Mouse (Mus musculus) intestine, embryonic 14.5 days (tissue): ENCODE data around the gene Acot5. TPM values are rescaled to one million over a fixed set of nuclear protein-coding genes. Genes with fewer than 3 reads are reported as not detected.
A peak's percentile ranks its signal among the peaks of the same experiment; 100 is the strongest.

Source experiments
- ATAC-seq: fragments of 200-750 bp; cut with Nextera tagmentation; replicated peaks from 2 replicates; pipeline ENCODE4 v1.8.0; 2017; ENCODE audit warnings: low read depth, moderate number of reproducible peaks, moderate TSS enrichment, moderate library complexity; ENCODE audit not compliant: low FRiP score, low TSS enrichment
- DNase-seq: peaks from one replicate; pipeline ENCODE4 v3.0.0-alpha.2; 2018; ENCODE audit warnings: low spot score
- H3K27ac ChIP-seq: fragments of 300-500 bp; sonication (generic); 2 replicates; pipeline ENCODE4 v1.5.1; 2014; ENCODE audit warnings: low read depth, mild to moderate bottlenecking, control low read depth
- H3K27me3 ChIP-seq: fragments of 300-500 bp; sonication (generic); replicated peaks from 2 replicates; pipeline ENCODE4 v1.6.1; 2014; ENCODE audit warnings: low read length, control low read depth; ENCODE audit not compliant: control insufficient read depth, insufficient read depth
- H3K36me3 ChIP-seq: fragments of 300-500 bp; sonication (generic); 2 replicates; pipeline ENCODE4 v1.6.1; 2014; ENCODE audit warnings: low read length, control low read depth; ENCODE audit not compliant: control insufficient read depth, insufficient read depth
- H3K4me1 ChIP-seq: fragments of 300-500 bp; sonication (generic); replicated peaks from 2 replicates; pipeline ENCODE4 v1.6.1; 2014; ENCODE audit warnings: low read length, control low read depth, mixed read lengths; ENCODE audit not compliant: control insufficient read depth, insufficient read depth
- H3K4me2 ChIP-seq: fragments of 300-500 bp; sonication (generic); 2 replicates; pipeline ENCODE4 v1.6.1; 2014; ENCODE audit warnings: low read length
- H3K4me3 ChIP-seq: fragments of 300-500 bp; sonication (generic); 2 replicates; pipeline ENCODE4 v1.5.1; 2014; ENCODE audit warnings: low read depth, low read length, control low read depth, mixed read lengths
- H3K9ac ChIP-seq: fragments of 300-500 bp; sonication (generic); 2 replicates; pipeline ENCODE4 v1.6.1; 2014; ENCODE audit warnings: mild to moderate bottlenecking, low read length
- H3K9me3 ChIP-seq: fragments of 300-500 bp; sonication (generic); 2 replicates; pipeline ENCODE4 v1.6.1; 2016; ENCODE audit warnings: low read length, control low read depth; ENCODE audit not compliant: control insufficient read depth
- WGBS: fragments of 180-500 bp; shearing (Covaris S2); extraction: QIAGEN DNeasy Blood & Tissue Kit; methylation state at CpG from one replicate; pipeline ENCODE4 v1.1.7; 2014; 5-methylcytosine and 5-hydroxymethylcytosine counted together
- polyA plus RNA-seq: library from polyadenylated mRNA; unstranded; fragments of >200 nt; fragmentation: Nextera tagmentation; extraction: Ambion mirVana; gene quantifications from 2 replicates; pipeline ENCODE4 v1.2.1, GENCODE M21; 2014

The Acot5 gene
- polyA plus RNA-seq, 1 experiment from 2014 or later = not detected

- H3K4me2 ChIP-seq = peak within 1 kb of the TSS; percentile 72
- peak within 1 kb of the TSS; percentile 58 for H3K9ac ChIP-seq
- peak within 1 kb of the TSS; percentile 66 for H3K4me3 ChIP-seq
- no peaks in the 10 kb centered on the region for H3K36me3 ChIP-seq
- H3K4me1 ChIP-seq = peaks cover 8% of the 10 kb centered on the region; the same call in 1 of the 2 replicates
- H3K27me3 ChIP-seq = no peaks in the 10 kb centered on the region
- no peaks in the 10 kb centered on the region for H3K9me3 ChIP-seq
- ATAC-seq (peak; percentile 94), DNase-seq (peak; percentile 92)
- peak within 1 kb of the TSS; percentile 24; the same call in 1 of the 2 replicates for H3K27ac ChIP-seq
- 2% methylated on average over 30 of the region's 35 CpGs for WGBS
These were observed 45.2 kb downstream of the Acot5 start, which contains the start of gene Dnal1 for GRCm38 (mm10) chr12:84114153-84114994. TSS of gene Dnal1 (plus strand) at chr12:84114366.

DNA sequence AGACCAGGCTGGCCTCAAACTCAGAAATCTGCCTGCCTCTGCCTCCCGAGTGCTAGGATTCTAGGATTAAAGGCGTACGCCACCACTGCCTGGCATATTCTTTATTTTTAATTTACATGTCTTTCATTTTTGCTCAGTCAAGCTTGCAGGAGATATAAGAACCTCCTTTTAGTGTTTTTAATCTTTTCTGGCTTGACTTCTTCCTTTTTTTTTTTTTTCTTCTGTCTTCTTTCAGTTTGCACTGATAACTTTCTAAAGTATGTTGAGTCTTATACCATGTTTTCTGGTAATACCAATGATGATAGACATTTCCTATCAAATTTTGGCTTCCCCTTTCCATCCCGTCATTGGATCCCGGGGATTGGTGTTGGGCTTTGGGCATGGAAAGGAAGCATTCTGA lies 50.5 kb downstream of the Acot5 start:
- Histone ChIP-seq H3K4me1 (peaks cover 8% of the 10 kb centered on the region; the same call in 1 of the 2 replicates), H3K27ac (no peak overlapping the region), H3K9me3 (no peaks in the 10 kb centered on the region), H3K4me3 (no peak overlapping the region), H3K9ac (no peak overlapping the region), H3K36me3 (peaks cover 3% of the 10 kb centered on the region; the same call in 1 of the 2 replicates), H3K27me3 (no peaks in the 10 kb centered on the region), H3K4me2 (no peak overlapping the region)
- 95% methylated on average over 5 of the region's 5 CpGs for WGBS
- no peak for DNase-seq
- no peak for ATAC-seq

Other genes with a start within 250 kb of the Acot5 start
- 30.1 and 32.2 TPM in 2 replicates for gene Numb, start 147.4 kb upstream of the Acot5 start, polyA plus RNA-seq
- 13.0 and 17.2 TPM in 2 replicates for gene Riox1, start 118.7 kb upstream of the Acot5 start, polyA plus RNA-seq
- gene Heatr4, start 84.5 kb upstream of the Acot5 start, polyA plus RNA-seq = not detected in 2 replicates
- 25.9 and 26.6 TPM in 2 replicates for gene Acot2, start 81.5 kb upstream of the Acot5 start, polyA plus RNA-seq
- 89.0 and 99.5 TPM in 2 replicates for gene Acot1, start 59.8 kb upstream of the Acot5 start, polyA plus RNA-seq
- gene Acot4, start 30.9 kb upstream of the Acot5 start, polyA plus RNA-seq = 2.2 and 2.5 TPM in 2 replicates
- gene Gm49366, start 30.4 kb upstream of the Acot5 start, polyA plus RNA-seq = not detected in 2 replicates
- 0.55 and 0.68 TPM in 2 replicates for gene Acot3, start 17.2 kb upstream of the Acot5 start, polyA plus RNA-seq
- 1.5 and 2.2 TPM in 2 replicates for gene Acot6, start 31.3 kb downstream of the Acot5 start, polyA plus RNA-seq
- 2.8 and 3.5 TPM in 2 replicates for gene Dnal1, start 45.0 kb downstream of the Acot5 start, polyA plus RNA-seq
- 0.56 and 0.84 TPM in 2 replicates for gene Pnma1, start 79.2 kb downstream of the Acot5 start, polyA plus RNA-seq
- 8.2 and 8.8 TPM in 2 replicates for gene Elmsan1, start 149.6 kb downstream of the Acot5 start, polyA plus RNA-seq
- gene Ptgr2, start 215.9 kb downstream of the Acot5 start, polyA plus RNA-seq = 26.1 and 30.4 TPM in 2 replicates
- 66.0 and 79.7 TPM in 2 replicates for gene Zfp410, start 247.5 kb downstream of the Acot5 start, polyA plus RNA-seq